Mouse (Mus musculus) liver, embryonic 12.5 days (tissue): ENCODE measurements around the gene Slc22a14. TPM values are rescaled to one million over a fixed set of nuclear protein-coding genes. Genes with fewer than 3 reads are reported as not detected.

ENCODE experiments used
- ATAC-seq: fragments of 200-750 bp; cut with Nextera tagmentation; 2 replicates; pipeline ENCODE4 v1.8.0; 2017; ENCODE audit warnings: moderate number of reproducible peaks, mild to moderate bottlenecking, moderate library complexity
- H3K27ac ChIP-seq: fragments of 300-500 bp; sonication (generic); 2 replicates; pipeline ENCODE4 v1.5.1; 2016; ENCODE audit warnings: mild to moderate bottlenecking
- H3K27me3 ChIP-seq: fragments of 300-500 bp; sonication (generic); replicated peaks from 2 replicates; pipeline ENCODE4 v1.6.1; 2016; ENCODE audit warnings: mild to moderate bottlenecking, moderate library complexity
- H3K36me3 ChIP-seq: fragments of 300-500 bp; sonication (generic); 2 replicates; pipeline ENCODE4 v1.6.1; 2016; ENCODE audit warnings: mild to moderate bottlenecking, moderate library complexity
- H3K4me1 ChIP-seq: fragments of 300-500 bp; sonication (generic); 2 replicates; pipeline ENCODE4 v1.6.1; 2016
- H3K4me2 ChIP-seq: fragments of 300-500 bp; sonication (generic); 2 replicates; pipeline ENCODE4 v1.6.1; 2016; ENCODE audit warnings: mild to moderate bottlenecking, moderate library complexity
- H3K4me3 ChIP-seq: fragments of 300-500 bp; sonication (generic); 2 replicates; pipeline ENCODE4 v1.5.1; 2016; ENCODE audit warnings: mild to moderate bottlenecking, moderate library complexity
- H3K9ac ChIP-seq: fragments of 300-500 bp; sonication (generic); 2 replicates; pipeline ENCODE4 v1.6.1; 2016; ENCODE audit warnings: mild to moderate bottlenecking, moderate library complexity
- H3K9me3 ChIP-seq: fragments of 300-500 bp; sonication (generic); replicated peaks from 2 replicates; pipeline ENCODE4 v1.6.1; 2016; ENCODE audit warnings: mild to moderate bottlenecking, moderate library complexity
- WGBS: fragments of 180-500 bp; shearing (Covaris S2); methylation state at CpG from one replicate; pipeline ENCODE4 v1.1.7; 2016; ENCODE audit not compliant: insufficient replicate concordance; 5-methylcytosine and 5-hydroxymethylcytosine counted together
- polyA plus RNA-seq: library from polyadenylated mRNA; unstranded; fragments of >200 nt; fragmentation: Nextera tagmentation; extraction: Ambion mirVana; gene quantifications from 2 replicates; pipeline ENCODE4 v1.2.1, GENCODE M21; 2016

Slc22a14 gene
- polyA plus RNA-seq, 1 experiment from 2014 or later: not detected

GRCm38 (mm10) chr9:119320946-119321345 is 44.4 kb downstream of the Slc22a14 start:
- H3K27me3 ChIP-seq: no peaks in the 10 kb centered on the region
- peaks cover 35% of the 10 kb centered on the region for H3K4me1 ChIP-seq
- ATAC-seq: no peak
- peaks cover 4% of the 10 kb centered on the region; the same call in 1 of the 2 replicates for H3K36me3 ChIP-seq
- H3K4me2 ChIP-seq: peak overlapping the region; percentile 99
- WGBS: 11% methylated on average over 7 of the region's 7 CpGs
- H3K4me3 ChIP-seq: peak overlapping the region; percentile 95
- H3K9ac ChIP-seq: peak overlapping the region; percentile 96
- no peak overlapping the region for H3K27ac ChIP-seq
- H3K9me3 ChIP-seq: no peaks in the 10 kb centered on the region

GRCm38 (mm10) chr9:119320446-119320845 is 44.9 kb downstream of the Slc22a14 start:
- H3K4me3 ChIP-seq: peak overlapping the region; percentile 95

GRCm38 (mm10) chr9:119318891-119319290 is 46.5 kb downstream of the Slc22a14 start:
- WGBS: 79% methylated on average over 1 of the region's 1 CpGs
- Histone ChIP-seq H3K9ac (no peak overlapping the region), H3K9me3 (no peaks in the 10 kb centered on the region), H3K27ac (no peak overlapping the region), H3K4me3 (no peak overlapping the region), H3K4me1 (peaks cover 35% of the 10 kb centered on the region), H3K4me2 (no peak overlapping the region), H3K36me3 (peaks cover 4% of the 10 kb centered on the region; the same call in 1 of the 2 replicates), H3K27me3 (no peaks in the 10 kb centered on the region)
- no peak for ATAC-seq

More at GRCm38 (mm10) chr9:119320446-119320845, 44.9 kb downstream of the Slc22a14 start:
- Histone ChIP-seq H3K4me2 (peak overlapping the region; percentile 99), H3K36me3 (peaks cover 4% of the 10 kb centered on the region; the same call in 1 of the 2 replicates), H3K27ac (no peak overlapping the region), H3K9me3 (no peaks in the 10 kb centered on the region), H3K4me1 (peaks cover 38% of the 10 kb centered on the region), H3K27me3 (no peaks in the 10 kb centered on the region), H3K9ac (peak overlapping the region; percentile 96)
- ATAC-seq: no peak
- 74% methylated on average over 7 of the region's 7 CpGs for WGBS

- no peak for ATAC-seq
- peaks cover 25% of the 10 kb centered on the region for H3K4me1 ChIP-seq
- H3K27ac ChIP-seq: no peak overlapping the region
- peaks cover 3% of the 10 kb centered on the region; the same call in 1 of the 2 replicates for H3K36me3 ChIP-seq
- no peak overlapping the region for H3K9ac ChIP-seq
- no peak overlapping the region for H3K4me2 ChIP-seq
- no peak overlapping the region for H3K4me3 ChIP-seq
- no peaks in the 10 kb centered on the region for H3K27me3 ChIP-seq
- WGBS: 89% methylated on average over 10 of the region's 10 CpGs
- no peaks in the 10 kb centered on the region for H3K9me3 ChIP-seq
These were observed 52.3 kb downstream of the Slc22a14 start for GRCm38 (mm10) chr9:119313096-119313495.

- no peaks in the 10 kb centered on the region for H3K27me3 ChIP-seq
- H3K4me1 ChIP-seq: peaks cover 22% of the 10 kb centered on the region
- no peak overlapping the region for H3K27ac ChIP-seq
- H3K4me2 ChIP-seq: no peak overlapping the region
- ATAC-seq: no peak
- no peak overlapping the region for H3K9ac ChIP-seq
- no peak overlapping the region for H3K4me3 ChIP-seq
- WGBS: 76% methylated on average over 1 of the region's 1 CpGs
- H3K9me3 ChIP-seq: no peaks in the 10 kb centered on the region
- peaks cover 6% of the 10 kb centered on the region for H3K36me3 ChIP-seq
These were observed 56.3 kb downstream of the Slc22a14 start for GRCm38 (mm10) chr9:119309067-119309466.

- H3K27ac ChIP-seq: no peak overlapping the region
- no peak for ATAC-seq
These were observed 59.5 kb downstream of the Slc22a14 start for GRCm38 (mm10) chr9:119305863-119306262.

GRCm38 (mm10) chr9:119298563-119298962 is 66.8 kb downstream of the Slc22a14 start:
- no peaks in the 10 kb centered on the region for H3K27me3 ChIP-seq
- H3K27ac ChIP-seq: no peak overlapping the region
- no peaks in the 10 kb centered on the region for H3K9me3 ChIP-seq
- no peak overlapping the region for H3K9ac ChIP-seq
- WGBS: 82% methylated on average over 3 of the region's 3 CpGs
- no peak overlapping the region for H3K4me2 ChIP-seq
- no peak overlapping the region for H3K4me3 ChIP-seq
- ATAC-seq: no peak
- 0 out of 2 replicates have a peak, but pooled peaks cover 13% of the 10 kb centered on the region for H3K4me1 ChIP-seq
- H3K36me3 ChIP-seq: peaks cover 44% of the 10 kb centered on the region

More at GRCm38 (mm10) chr9:119305863-119306262, 59.5 kb downstream of the Slc22a14 start:
- Histone ChIP-seq H3K36me3 (peaks cover 30% of the 10 kb centered on the region), H3K4me2 (no peak overlapping the region), H3K4me3 (no peak overlapping the region), H3K9ac (no peak overlapping the region), H3K9me3 (no peaks in the 10 kb centered on the region), H3K4me1 (peaks cover 17% of the 10 kb centered on the region), H3K27me3 (no peaks in the 10 kb centered on the region)
- WGBS: 91% methylated on average over 7 of the region's 7 CpGs

- H3K4me3 ChIP-seq: no peak overlapping the region
- no peaks in the 10 kb centered on the region for H3K9me3 ChIP-seq
- H3K4me2 ChIP-seq: no peak overlapping the region
- no peak overlapping the region for H3K9ac ChIP-seq
- H3K27ac ChIP-seq: no peak overlapping the region
- ATAC-seq: no peak
- WGBS: 71% methylated on average over 6 of the region's 6 CpGs
- H3K36me3 ChIP-seq: peaks cover 37% of the 10 kb centered on the region
- H3K4me1 ChIP-seq: 0 out of 2 replicates have a peak, but pooled peaks cover 13% of the 10 kb centered on the region
- no peaks in the 10 kb centered on the region for H3K27me3 ChIP-seq
These were observed 67.7 kb downstream of the Slc22a14 start for GRCm38 (mm10) chr9:119297696-119298095.

- Histone ChIP-seq H3K27ac (no peak overlapping the region), H3K9me3 (no peaks in the 10 kb centered on the region), H3K36me3 (peaks cover 43% of the 10 kb centered on the region), H3K4me1 (peaks cover 12% of the 10 kb centered on the region), H3K9ac (no peak overlapping the region), H3K4me2 (no peak overlapping the region), H3K27me3 (no peaks in the 10 kb centered on the region), H3K4me3 (no peak overlapping the region)
- ATAC-seq: peak; percentile 80
- 45% methylated on average over 3 of the region's 3 CpGs for WGBS
These were observed 74.6 kb downstream of the Slc22a14 start for GRCm38 (mm10) chr9:119290791-119291190.

- ATAC-seq: peak; percentile 84
- Histone ChIP-seq H3K27ac (peak overlapping the region; percentile 20; the same call in 1 of the 2 replicates), H3K36me3 (peaks cover 69% of the 10 kb centered on the region), H3K4me3 (no peak overlapping the region), H3K4me2 (peak overlapping the region; percentile 30), H3K9ac (no peak overlapping the region), H3K4me1 (peaks cover 22% of the 10 kb centered on the region), H3K27me3 (no peaks in the 10 kb centered on the region), H3K9me3 (no peaks in the 10 kb centered on the region)
- 34% methylated on average over 5 of the region's 5 CpGs for whole genome bisulfite sequencing
These were observed 84.3 kb downstream of the Slc22a14 start for GRCm38 (mm10) chr9:119280894-119281682.

- 85% methylated on average over 5 of the region's 5 CpGs for WGBS
- H3K9me3 ChIP-seq: no peaks in the 10 kb centered on the region
- no peak for ATAC-seq
- H3K4me1 ChIP-seq: peaks cover 22% of the 10 kb centered on the region
- H3K9ac ChIP-seq: no peak overlapping the region
- no peak overlapping the region for H3K27ac ChIP-seq
- no peaks in the 10 kb centered on the region for H3K27me3 ChIP-seq
- H3K4me3 ChIP-seq: no peak overlapping the region
- no peak overlapping the region for H3K4me2 ChIP-seq
- peaks cover 53% of the 10 kb centered on the region for H3K36me3 ChIP-seq
These were observed 87.3 kb downstream of the Slc22a14 start for GRCm38 (mm10) chr9:119278031-119278430.

GRCm38 (mm10) chr9:119276321-119276720 is 89.0 kb downstream of the Slc22a14 start:
- H3K4me1 ChIP-seq: peaks cover 8% of the 10 kb centered on the region

More at GRCm38 (mm10) chr9:119276321-119276720, 89.0 kb downstream of the Slc22a14 start:
- no peak for ATAC-seq
- H3K9me3 ChIP-seq: no peaks in the 10 kb centered on the region
- H3K4me2 ChIP-seq: no peak overlapping the region
- no peak overlapping the region for H3K9ac ChIP-seq
- H3K4me3 ChIP-seq: no peak overlapping the region
- no peak overlapping the region for H3K27ac ChIP-seq
- peaks cover 50% of the 10 kb centered on the region for H3K36me3 ChIP-seq
- H3K27me3 ChIP-seq: no peaks in the 10 kb centered on the region
- 76% methylated on average over 7 of the region's 7 CpGs for WGBS
